Mouse (Mus musculus) testis, adult 2 months (tissue): Measurements from ENCODE around the gene Col19a1.

Source experiments
- CTCF ChIP-seq: fragments of 200-500 bp; IDR thresholded peaks from 2 replicates; pipeline ENCODE4 v1.5.1; 2012; ENCODE audit warnings: low read depth, mild to moderate bottlenecking, inconsistent platforms, low read length, moderate library complexity; ENCODE audit not compliant: control insufficient read depth, insufficient read depth, insufficient replicate concordance
- POLR2A ChIP-seq: fragments of 200-500 bp; IDR thresholded peaks from 2 replicates; pipeline ENCODE4 v1.6.1; 2012; ENCODE audit warnings: low read depth, mild to moderate bottlenecking, inconsistent platforms, low read length, moderate library complexity; ENCODE audit not compliant: control insufficient read depth

- no peak for TF ChIP-seq CTCF
- no peak for TF ChIP-seq POLR2A
Observed at GRCm38 (mm10) chr1:24527194-24527593, 60.1 kb downstream of the Col19a1 start.
